ENCODE assay signal across 13 mouse cellular contexts in genomic region chr2:93372097-93372571, GRCm38 (mm10). TPM values are rescaled to one million over a fixed set of nuclear protein-coding genes. Genes with fewer than 3 reads are reported as not detected.
A peak's percentile ranks its signal among the peaks of the same experiment; 100 is the strongest.
DNase-seq lines count a peak whose midpoint lies in the region; ATAC-seq lines count a peak whose summit lies in the region.
"Had no signal": no experiment of that assay in that cellular context is flagged by ENCODE, and none has a peak within 500 bp of the region (broad histone marks: within the 10 kb centered on the region; RNA-seq: fewer than 3 reads in every experiment).

No protein-coding gene starts in this region.

- no peaks in the 10 kb centered on the region; the same call in none of the 2 replicates for H3K4me1 ChIP-seq in liver, embryonic 11.5 days (replicated peaks; ENCODE audit: control insufficient read depth, insufficient read depth, low read length)
- H3K4me1 ChIP-seq: stomach, embryonic 15.5 days had no signal

- H3K36me3 ChIP-seq in liver, embryonic 11.5 days (ENCODE audit: control insufficient read depth, insufficient read depth, low read length): no peaks in the 10 kb centered on the region
- H3K36me3 ChIP-seq: hindbrain, embryonic 12.5 days; stomach, embryonic 15.5 days had no signal

- no peak overlapping the region for H3K9ac ChIP-seq in liver, embryonic 11.5 days (ENCODE audit: low read depth, low read length)
- H3K9ac ChIP-seq: forebrain, embryonic 13.5 days; hindbrain, embryonic 12.5 days; stomach, embryonic 15.5 days had no signal

- H3K4me2 ChIP-seq in liver, embryonic 11.5 days: no peak overlapping the region
- H3K4me2 ChIP-seq: forebrain, embryonic 13.5 days; hindbrain, embryonic 12.5 days; stomach, embryonic 15.5 days had no signal

- H3K27me3 ChIP-seq in liver, embryonic 11.5 days (replicated peaks; ENCODE audit: control insufficient read depth, insufficient read depth, low read length): no peaks in the 10 kb centered on the region
- H3K27me3 ChIP-seq: forebrain, embryonic 13.5 days; hindbrain, embryonic 12.5 days; stomach, embryonic 15.5 days had no signal

- no peaks in the 10 kb centered on the region for H3K9me3 ChIP-seq in liver, embryonic 11.5 days (ENCODE audit: control insufficient read depth, low read length)
- H3K9me3 ChIP-seq: forebrain, embryonic 13.5 days; hindbrain, embryonic 12.5 days; stomach, embryonic 15.5 days had no signal

- DNase-seq in frontal cortex, postnatal 25 days (ENCODE audit: low spot score in 2 of 2): no peak
- peak; percentile 28 for DNase-seq in liver
- DNase-seq in liver, embryonic 11.5 days (ENCODE audit: low spot score): no peak
- DNase-seq in adrenal gland, postnatal 10 days: peak; percentile 67
- DNase-seq in kidney, postnatal 25 days: peak; percentile 36 to 47
- no peak for DNase-seq in left cerebral cortex, postnatal 14 days (ENCODE audit: low spot score in 2 of 2)
- DNase-seq in layer of hippocampus, adult 18-20 months (ENCODE audit: low spot score in 2 of 2): no peak
- DNase-seq: cerebellum, adult 9-10 months had no signal

- intact Hi-C loops in left cerebral cortex, postnatal 14 days (cut with DNase I): no loop called here

- H3K27ac ChIP-seq in liver, embryonic 11.5 days (ENCODE audit: low read depth, low read length): no peak overlapping the region
- H3K27ac ChIP-seq: forebrain, embryonic 13.5 days; hindbrain, embryonic 12.5 days; stomach, embryonic 15.5 days had no signal

- H3K4me3 ChIP-seq in liver, embryonic 11.5 days (ENCODE audit: low read depth, low read length): no peak overlapping the region
- H3K4me3 ChIP-seq: forebrain, embryonic 13.5 days; hindbrain, embryonic 12.5 days; stomach, embryonic 15.5 days had no signal

- 22% methylated on average over 6 of the region's 6 CpGs for WGBS in liver, embryonic 11.5 days

- peak; percentile 52; the same call in 1 of the 2 replicates for ATAC-seq in frontal cortex, adult (ENCODE audit: low TSS enrichment)
- ATAC-seq in liver, embryonic 11.5 days (replicated peaks; ENCODE audit: low FRiP score): no peak
- ATAC-seq: forebrain, embryonic 13.5 days; midbrain, embryonic 16.5 days had no signal

RNA-seq across cellular contexts. Expression of gene Tspan18, which starts 37.8 kb away (rescaled TPM):
- 19.4 and 19.5 TPM in 2 replicates for polyA plus RNA-seq in liver, embryonic 11.5 days (2014; fragmentation: Nextera tagmentation; extraction: Ambion mirVana)
- 100 to 1,000 TPM in 1 of 2 experiments, 10 to 100 TPM in 1; 84.9 to 114 TPM for total RNA-seq in adrenal gland, postnatal 10 days (2021)
- total RNA-seq in left cerebral cortex, postnatal 14 days (2021): 1 to 10 TPM; 3.5 to 7.4 TPM
- 10 to 100 TPM; 27.8 to 31.3 TPM for total RNA-seq in layer of hippocampus, adult 18-20 months (2021)

Comparison
In these comparisons a context has a peak if more than half of its experiments do, and no peak if none do; other contexts are left out.
1. DNase-seq: peak in liver (single experiment), adrenal gland, postnatal 10 days (single experiment) and kidney, postnatal 25 days (2 of 2); none in frontal cortex, postnatal 25 days (0 of 2), liver, embryonic 11.5 days (single experiment), left cerebral cortex, postnatal 14 days (0 of 2) and layer of hippocampus, adult 18-20 months (0 of 2).